Mouse (Mus musculus): ENCODE measurements at regions not wholly inside any gene's neighbourhood (a gene's known extent, or its start where the extent isn't known, plus 50 kb on each side); places are given as distances from the start of the nearest gene placed in this dataset.

GRCm38 (mm10) chr5:53381492-53382199, 84.3 kb upstream of the Rbpj start:
- DNase-seq (ENCODE audit: low spot score in 2 of 2): no peak

GRCm38 (mm10) chr5:53384026-53384425, 81.9 kb upstream of the Rbpj start:
- DNase-seq (ENCODE audit: low spot score in 2 of 2): no peak

GRCm38 (mm10) chr5:53385513-53386148, 80.3 kb upstream of the Rbpj start:
- no peak for DNase-seq (ENCODE audit: low spot score in 2 of 2)

GRCm38 (mm10) chr5:53393571-53393970, 72.4 kb upstream of the Rbpj start:
- no peak for DNase-seq (ENCODE audit: low spot score in 2 of 2)

- DNase-seq (ENCODE audit: low spot score in 2 of 2): no peak
Observed at GRCm38 (mm10) chr5:53394560-53394959, 71.4 kb upstream of the Rbpj start.

- DNase-seq (ENCODE audit: low spot score in 2 of 2): no peak
Observed at GRCm38 (mm10) chr5:53398428-53399058, 67.4 kb upstream of the Rbpj start.

GRCm38 (mm10) chr5:53401093-53401492, 64.9 kb upstream of the Rbpj start:
- DNase-seq (ENCODE audit: low spot score in 2 of 2): no peak

GRCm38 (mm10) chr5:53402022-53402421, 63.9 kb upstream of the Rbpj start:
- DNase-seq (ENCODE audit: low spot score in 2 of 2): no peak

GRCm38 (mm10) chr5:53402619-53403151, 63.3 kb upstream of the Rbpj start:
- no peak for DNase-seq (ENCODE audit: low spot score in 2 of 2)

- DNase-seq (ENCODE audit: low spot score in 2 of 2): no peak
Observed at GRCm38 (mm10) chr5:53405929-53406328, 60.0 kb upstream of the Rbpj start.

GRCm38 (mm10) chr5:53407646-53408045, 58.3 kb upstream of the Rbpj start:
- DNase-seq (ENCODE audit: low spot score in 2 of 2): no peak

GRCm38 (mm10) chr5:53408235-53408634, 57.7 kb upstream of the Rbpj start:
- no peak for DNase-seq (ENCODE audit: low spot score in 2 of 2)

GRCm38 (mm10) chr5:53409740-53410139, 56.2 kb upstream of the Rbpj start:
- DNase-seq (ENCODE audit: low spot score in 2 of 2): no peak

- no peak for DNase-seq (ENCODE audit: low spot score in 2 of 2)
Observed at GRCm38 (mm10) chr5:53412391-53413075, 53.4 kb upstream of the Rbpj start.

GRCm38 (mm10) chr5:53413677-53414076, 52.3 kb upstream of the Rbpj start:
- no peak for DNase-seq (ENCODE audit: low spot score in 2 of 2)

- DNase-seq (ENCODE audit: low spot score in 2 of 2): no peak
Observed at GRCm38 (mm10) chr5:53415472-53415871, 50.5 kb upstream of the Rbpj start.
